In genomic region chr9:37934146-37934545, GRCm38 (mm10) we compare ENCODE assay signal across 26 mouse cellular contexts. TPM values are rescaled to one million over a fixed set of nuclear protein-coding genes. Genes with fewer than 3 reads are reported as not detected.
"Had no signal": no experiment of that assay in that cellular context is flagged by ENCODE, and none has a peak within 500 bp of the region (broad histone marks: within the 10 kb centered on the region; RNA-seq: fewer than 3 reads in every experiment).

No protein-coding gene starts in this region.

- H3K4me1 ChIP-seq: lung, embryonic 15.5 days; megakaryocyte, embryonic 14.5 days; midbrain, embryonic 13.5 days; midbrain, embryonic 15.5 days; neural tube, embryonic 12.5 days; stomach, embryonic 15.5 days had no signal

- H3K36me3 ChIP-seq: lung, embryonic 15.5 days; midbrain, embryonic 13.5 days; midbrain, embryonic 15.5 days; neural tube, embryonic 12.5 days; stomach, embryonic 15.5 days had no signal

- H3K27me3 ChIP-seq: lung, embryonic 15.5 days; megakaryocyte, embryonic 14.5 days; midbrain, embryonic 13.5 days; midbrain, embryonic 15.5 days; neural tube, embryonic 12.5 days; stomach, embryonic 15.5 days had no signal

- H3K4me3 ChIP-seq: lung, embryonic 15.5 days; megakaryocyte, embryonic 14.5 days; midbrain, embryonic 13.5 days; midbrain, embryonic 15.5 days; neural tube, embryonic 12.5 days; stomach, embryonic 15.5 days had no signal

- H3K27ac ChIP-seq: lung, embryonic 15.5 days; macrophage; midbrain, embryonic 13.5 days; midbrain, embryonic 15.5 days; neural tube, embryonic 12.5 days; stomach, embryonic 15.5 days; stomach, postnatal 0 days had no signal

- DNase-seq: liver, postnatal 0 days; lung, adult 2 months; lung, postnatal 14 days; lung, postnatal 36 days; right cerebral cortex, postnatal 14 days; thymus, adult 2 months; thymus, postnatal 25 days; thymus, postnatal 4 days had no signal

RNA-seq across cellular contexts. Expression of gene Olfr878, which starts 16.5 kb away (rescaled TPM):
- total RNA-seq: megakaryocyte progenitor cell, adult 5-6 weeks; midbrain, postnatal 0 days; monocyte, adult 5-6 weeks had no signal
- polyA plus RNA-seq: liver, postnatal 0 days; lung, adult 2 months; lung, embryonic 15.5 days; lung, postnatal 0 days; macrophage; midbrain, embryonic 11.5 days; midbrain, embryonic 13.5 days; midbrain, embryonic 15.5 days; midbrain, postnatal 0 days; neural tube, embryonic 12.5 days; neural tube, embryonic 14.5 days; spleen, adult 2 months; stomach, embryonic 15.5 days; stomach, postnatal 0 days; testis, adult 2 months; thymus, adult 2 months; urinary bladder, adult 2 months had no signal

RNA-seq across cellular contexts. Expression of gene Olfr145, which starts 37.6 kb away (rescaled TPM):
- total RNA-seq: megakaryocyte progenitor cell, adult 5-6 weeks; midbrain, postnatal 0 days; monocyte, adult 5-6 weeks had no signal
- polyA plus RNA-seq: liver, postnatal 0 days; lung, adult 2 months; lung, embryonic 15.5 days; lung, postnatal 0 days; macrophage; midbrain, embryonic 11.5 days; midbrain, embryonic 13.5 days; midbrain, embryonic 15.5 days; midbrain, postnatal 0 days; neural tube, embryonic 12.5 days; neural tube, embryonic 14.5 days; spleen, adult 2 months; stomach, embryonic 15.5 days; stomach, postnatal 0 days; testis, adult 2 months; thymus, adult 2 months; urinary bladder, adult 2 months had no signal

RNA-seq across cellular contexts. Expression of gene Olfr881, which starts 57.5 kb away (rescaled TPM):
- total RNA-seq: megakaryocyte progenitor cell, adult 5-6 weeks; midbrain, postnatal 0 days; neutrophil, adult 5-6 weeks had no signal
- polyA plus RNA-seq: liver, postnatal 0 days; lung, adult 2 months; lung, embryonic 15.5 days; lung, postnatal 0 days; macrophage; midbrain, embryonic 11.5 days; midbrain, embryonic 13.5 days; midbrain, embryonic 15.5 days; midbrain, postnatal 0 days; neural tube, embryonic 12.5 days; neural tube, embryonic 14.5 days; spleen, adult 2 months; stomach, embryonic 15.5 days; stomach, postnatal 0 days; testis, adult 2 months; thymus, adult 2 months; urinary bladder, adult 2 months had no signal
